Mouse (Mus musculus): ENCODE measurements at regions not wholly inside any gene's neighbourhood (a gene's known extent, or its start where the extent isn't known, plus 50 kb on each side); places are given as distances from the start of the nearest gene placed in this dataset.

GRCm38 (mm10) chr12:27881720-27882119, 539.3 kb upstream of the Sox11 start:
- no peak overlapping the region for H3K4me3 ChIP-seq
- no peaks in the 10 kb centered on the region for H3K36me3 ChIP-seq
- H3K9me3 ChIP-seq: no peaks in the 10 kb centered on the region
- no peaks in the 10 kb centered on the region for H3K4me1 ChIP-seq
- no peak for ATAC-seq (ENCODE audit: insufficient number of reproducible peaks, low FRiP score, low TSS enrichment, low read depth)
- WGBS: 18% methylated on average over 4 of the region's 4 CpGs
- no peak overlapping the region for H3K9ac ChIP-seq
- H3K27ac ChIP-seq: no peak overlapping the region
- no peak overlapping the region for H3K4me2 ChIP-seq
- H3K27me3 ChIP-seq: no peaks in the 10 kb centered on the region

- H3K4me2 ChIP-seq: no peak overlapping the region
- ATAC-seq (ENCODE audit: insufficient number of reproducible peaks, low FRiP score, low TSS enrichment, low read depth): no peak
- no peak overlapping the region for H3K27ac ChIP-seq
- 47% methylated on average over 1 of the region's 1 CpGs for WGBS
- no peaks in the 10 kb centered on the region for H3K4me1 ChIP-seq
- H3K36me3 ChIP-seq: no peaks in the 10 kb centered on the region
- H3K4me3 ChIP-seq: no peak overlapping the region
- no peak overlapping the region for H3K9ac ChIP-seq
- H3K27me3 ChIP-seq: no peaks in the 10 kb centered on the region
- no peaks in the 10 kb centered on the region for H3K9me3 ChIP-seq
Measured at GRCm38 (mm10) chr12:27866421-27866820, 524.0 kb upstream of the Sox11 start.

- Histone ChIP-seq H3K9me3 (no peaks in the 10 kb centered on the region), H3K36me3 (no peaks in the 10 kb centered on the region), H3K4me2 (no peak overlapping the region), H3K4me3 (no peak overlapping the region), H3K4me1 (no peaks in the 10 kb centered on the region), H3K27ac (no peak overlapping the region), H3K9ac (no peak overlapping the region), H3K27me3 (no peaks in the 10 kb centered on the region)
- WGBS: 85% methylated on average over 3 of the region's 3 CpGs
- no peak for ATAC-seq (ENCODE audit: insufficient number of reproducible peaks, low FRiP score, low TSS enrichment, low read depth)
Measured at GRCm38 (mm10) chr12:27849537-27849936, 507.2 kb upstream of the Sox11 start.

DNA sequence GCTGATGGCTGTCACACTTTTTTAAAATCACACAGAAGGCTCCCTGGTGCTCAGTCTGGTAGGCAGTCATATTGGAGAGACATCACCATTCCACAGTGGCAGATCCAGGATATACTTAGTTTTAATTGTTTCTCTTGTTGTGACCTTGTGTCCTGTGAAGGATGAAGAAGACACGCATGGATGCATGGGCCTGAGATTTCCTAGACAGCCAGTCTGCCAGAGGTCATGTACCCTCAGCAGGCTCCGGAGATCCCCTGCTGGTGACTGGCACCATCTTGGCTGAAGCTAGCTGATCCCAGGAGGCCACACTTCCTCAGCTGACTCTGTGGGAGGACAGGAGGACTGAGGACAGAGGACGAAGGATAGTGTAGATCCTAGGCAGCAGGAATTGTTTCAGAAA, 506.7 kb upstream of the Sox11 start:
- H3K36me3 ChIP-seq: no peaks in the 10 kb centered on the region
- H3K4me2 ChIP-seq: no peak overlapping the region
- no peaks in the 10 kb centered on the region for H3K9me3 ChIP-seq
- H3K27me3 ChIP-seq: no peaks in the 10 kb centered on the region
- no peak overlapping the region for H3K4me3 ChIP-seq
- ATAC-seq (ENCODE audit: insufficient number of reproducible peaks, low FRiP score, low TSS enrichment, low read depth): no peak
- H3K27ac ChIP-seq: no peak overlapping the region
- WGBS: 77% methylated on average over 3 of the region's 3 CpGs
- no peak overlapping the region for H3K9ac ChIP-seq
- no peaks in the 10 kb centered on the region for H3K4me1 ChIP-seq

GRCm38 (mm10) chr12:27848141-27848540, 505.8 kb upstream of the Sox11 start:
- no peaks in the 10 kb centered on the region for H3K9me3 ChIP-seq
- H3K27me3 ChIP-seq: no peaks in the 10 kb centered on the region
- no peak overlapping the region for H3K9ac ChIP-seq
- H3K4me2 ChIP-seq: no peak overlapping the region
- H3K36me3 ChIP-seq: no peaks in the 10 kb centered on the region
- no peaks in the 10 kb centered on the region for H3K4me1 ChIP-seq
- H3K27ac ChIP-seq: no peak overlapping the region
- 77% methylated on average over 5 of the region's 5 CpGs for WGBS
- no peak for ATAC-seq (ENCODE audit: insufficient number of reproducible peaks, low FRiP score, low TSS enrichment, low read depth)
- H3K4me3 ChIP-seq: no peak overlapping the region

GRCm38 (mm10) chr12:27847397-27847796, 505.0 kb upstream of the Sox11 start:
- Histone ChIP-seq H3K4me2 (no peak overlapping the region), H3K27me3 (no peaks in the 10 kb centered on the region), H3K36me3 (no peaks in the 10 kb centered on the region), H3K4me3 (no peak overlapping the region), H3K9me3 (no peaks in the 10 kb centered on the region), H3K27ac (no peak overlapping the region), H3K9ac (no peak overlapping the region), H3K4me1 (no peaks in the 10 kb centered on the region)
- no peak for ATAC-seq (ENCODE audit: insufficient number of reproducible peaks, low FRiP score, low TSS enrichment, low read depth)
- WGBS: 58% methylated on average over 10 of the region's 10 CpGs

- Histone ChIP-seq H3K4me3 (no peak overlapping the region), H3K36me3 (no peaks in the 10 kb centered on the region), H3K27me3 (no peaks in the 10 kb centered on the region), H3K4me1 (no peaks in the 10 kb centered on the region), H3K27ac (no peak overlapping the region), H3K4me2 (no peak overlapping the region), H3K9ac (no peak overlapping the region), H3K9me3 (no peaks in the 10 kb centered on the region)
- no peak for ATAC-seq (ENCODE audit: insufficient number of reproducible peaks, low FRiP score, low TSS enrichment, low read depth)
Measured at GRCm38 (mm10) chr12:27844958-27845357, 502.6 kb upstream of the Sox11 start.

GRCm38 (mm10) chr12:27838955-27839354, 496.6 kb upstream of the Sox11 start:
- no peak overlapping the region for H3K9ac ChIP-seq
- no peak overlapping the region for H3K27ac ChIP-seq
- H3K36me3 ChIP-seq: no peaks in the 10 kb centered on the region
- no peak for ATAC-seq (ENCODE audit: insufficient number of reproducible peaks, low FRiP score, low TSS enrichment, low read depth)
- no peaks in the 10 kb centered on the region for H3K27me3 ChIP-seq
- H3K4me2 ChIP-seq: no peak overlapping the region
- no peak overlapping the region for H3K4me3 ChIP-seq
- H3K9me3 ChIP-seq: no peaks in the 10 kb centered on the region
- no peaks in the 10 kb centered on the region for H3K4me1 ChIP-seq

DNA sequence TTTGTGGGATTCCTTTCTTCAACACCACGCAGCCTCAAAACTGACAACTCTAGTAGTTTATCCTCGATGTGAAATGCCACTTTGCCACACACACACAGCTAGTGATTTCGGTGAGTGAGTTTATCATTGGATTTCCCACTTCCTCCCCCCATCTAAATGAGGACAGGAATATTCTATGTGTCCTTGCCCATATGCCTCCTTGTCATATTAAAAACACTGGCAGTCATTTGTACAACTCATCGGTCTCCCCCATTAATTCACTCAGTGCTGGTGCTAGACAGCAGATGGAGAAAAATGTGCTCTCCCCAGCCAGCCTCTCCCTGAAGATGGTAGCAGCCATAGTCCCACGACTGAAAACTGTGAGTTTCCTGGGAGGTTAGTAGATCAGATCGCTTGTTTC, 496.0 kb upstream of the Sox11 start:
- H3K9ac ChIP-seq: no peak overlapping the region
- H3K27ac ChIP-seq: no peak overlapping the region
- H3K27me3 ChIP-seq: no peaks in the 10 kb centered on the region
- 78% methylated on average over 6 of the region's 6 CpGs for WGBS
- H3K9me3 ChIP-seq: no peaks in the 10 kb centered on the region
- no peaks in the 10 kb centered on the region for H3K4me1 ChIP-seq
- ATAC-seq (ENCODE audit: insufficient number of reproducible peaks, low FRiP score, low TSS enrichment, low read depth): no peak
- H3K36me3 ChIP-seq: no peaks in the 10 kb centered on the region
- H3K4me3 ChIP-seq: no peak overlapping the region
- H3K4me2 ChIP-seq: no peak overlapping the region

DNA sequence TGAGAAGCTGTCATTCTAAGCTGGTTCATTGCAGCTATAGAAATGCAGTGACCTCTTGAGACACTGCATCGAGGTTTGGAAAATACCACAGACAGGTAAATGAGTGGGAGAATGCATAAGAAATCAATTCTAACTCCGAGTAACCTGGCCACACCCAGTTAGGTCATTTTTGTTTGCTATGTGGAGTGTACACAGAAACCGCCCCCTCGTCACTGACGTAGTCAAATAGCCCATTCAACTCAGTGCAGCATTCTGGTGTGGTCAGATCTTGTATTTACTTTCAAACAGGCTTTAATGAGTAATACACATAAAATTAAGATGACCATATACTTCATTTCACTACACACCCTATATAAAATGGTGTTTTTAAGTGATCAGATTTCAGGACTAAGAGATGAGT, 483.8 kb upstream of the Sox11 start:
- Histone ChIP-seq H3K4me3 (no peak overlapping the region), H3K4me1 (no peaks in the 10 kb centered on the region), H3K9me3 (no peaks in the 10 kb centered on the region), H3K36me3 (no peaks in the 10 kb centered on the region), H3K4me2 (no peak overlapping the region), H3K9ac (no peak overlapping the region), H3K27ac (no peak overlapping the region), H3K27me3 (no peaks in the 10 kb centered on the region)
- ATAC-seq (ENCODE audit: insufficient number of reproducible peaks, low FRiP score, low TSS enrichment, low read depth): no peak
- 79% methylated on average over 5 of the region's 5 CpGs for WGBS

DNA sequence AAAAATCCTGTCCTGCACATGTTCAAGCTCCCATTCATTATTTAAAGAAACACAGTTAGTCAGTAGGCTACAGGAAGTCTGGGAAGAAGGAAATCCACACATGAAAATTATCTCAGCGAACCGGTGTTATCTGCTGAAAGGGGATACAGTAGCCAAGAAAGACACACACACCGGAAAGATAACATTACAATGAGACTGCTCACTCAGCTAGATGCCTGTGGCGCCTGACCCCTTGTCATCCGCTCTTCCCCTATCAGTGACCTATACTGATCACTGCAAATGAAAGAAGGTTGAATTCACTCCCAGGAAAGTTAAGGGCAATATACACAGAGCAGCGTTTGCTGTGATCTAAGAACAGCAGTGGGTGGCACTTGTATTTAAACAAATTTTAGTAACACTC, 481.0 kb upstream of the Sox11 start:
- 80% methylated on average over 6 of the region's 6 CpGs for WGBS
- Histone ChIP-seq H3K9ac (no peak overlapping the region), H3K27ac (no peak overlapping the region), H3K27me3 (no peaks in the 10 kb centered on the region), H3K9me3 (no peaks in the 10 kb centered on the region), H3K4me3 (no peak overlapping the region), H3K4me1 (no peaks in the 10 kb centered on the region), H3K4me2 (no peak overlapping the region), H3K36me3 (no peaks in the 10 kb centered on the region)
- ATAC-seq (ENCODE audit: insufficient number of reproducible peaks, low FRiP score, low TSS enrichment, low read depth): no peak

DNA sequence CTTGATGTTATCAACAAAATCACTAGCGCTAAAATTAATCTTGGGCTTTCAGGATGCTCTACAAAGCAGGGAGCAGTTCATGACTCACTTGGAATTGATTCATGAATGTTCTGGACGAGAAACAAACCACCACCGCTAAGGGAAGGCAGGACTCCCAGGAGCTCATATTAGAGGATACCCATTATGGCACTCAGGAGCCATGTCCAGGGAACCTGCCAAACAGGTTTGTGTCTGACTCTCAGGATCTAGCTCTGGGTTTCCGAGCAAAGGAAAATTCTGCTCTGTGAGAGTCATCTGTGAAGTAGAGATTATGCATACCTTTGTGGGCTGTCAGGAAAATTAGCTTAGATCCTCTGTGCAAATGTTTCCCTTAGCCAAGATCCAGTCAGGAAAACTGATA, 454.3 kb upstream of the Sox11 start:
- no peak overlapping the region for H3K4me3 ChIP-seq
- WGBS: 56% methylated on average over 4 of the region's 4 CpGs
- no peaks in the 10 kb centered on the region for H3K4me1 ChIP-seq
- H3K9me3 ChIP-seq: no peaks in the 10 kb centered on the region
- no peak for ATAC-seq (ENCODE audit: insufficient number of reproducible peaks, low FRiP score, low TSS enrichment, low read depth)
- H3K27me3 ChIP-seq: no peaks in the 10 kb centered on the region
- H3K36me3 ChIP-seq: no peaks in the 10 kb centered on the region
- no peak overlapping the region for H3K27ac ChIP-seq
- H3K9ac ChIP-seq: no peak overlapping the region
- no peak overlapping the region for H3K4me2 ChIP-seq

GRCm38 (mm10) chr12:27786716-27787291, 444.4 kb upstream of the Sox11 start:
- Histone ChIP-seq H3K9ac (no peak overlapping the region), H3K36me3 (no peaks in the 10 kb centered on the region), H3K4me1 (no peaks in the 10 kb centered on the region), H3K4me2 (no peak overlapping the region), H3K9me3 (no peaks in the 10 kb centered on the region), H3K27me3 (no peaks in the 10 kb centered on the region), H3K27ac (no peak overlapping the region), H3K4me3 (no peak overlapping the region)
- 40% methylated on average over 3 of the region's 3 CpGs for WGBS
- no peak for ATAC-seq (ENCODE audit: insufficient number of reproducible peaks, low FRiP score, low TSS enrichment, low read depth)
